Mouse (Mus musculus): ENCODE results near the gene Il10rb.

The Il10rb gene

GRCm38 (mm10) chr16:91450137-91451064 lies 44.4 kb downstream of the Il10rb start:
- DNase-seq (ENCODE audit: low spot score in 2 of 2) = no peak

GRCm38 (mm10) chr16:91451949-91452348 lies 46.0 kb downstream of the Il10rb start:
- DNase-seq (ENCODE audit: low spot score in 2 of 2) = no peak

GRCm38 (mm10) chr16:91452363-91452896 lies 46.5 kb downstream of the Il10rb start:
- DNase-seq (ENCODE audit: low spot score in 2 of 2) = no peak

- DNase-seq (ENCODE audit: low spot score in 2 of 2) = no peak
These were observed 49.9 kb downstream of the Il10rb start for GRCm38 (mm10) chr16:91455868-91456267.

- no peak for DNase-seq (ENCODE audit: low spot score in 2 of 2)
These were observed 52.4 kb downstream of the Il10rb start for GRCm38 (mm10) chr16:91458301-91458746.

- peak; percentile 53 to 58 for DNase-seq (ENCODE audit: low spot score in 2 of 2)
These were observed 53.0 kb downstream of the Il10rb start for GRCm38 (mm10) chr16:91458976-91459375.

GRCm38 (mm10) chr16:91459396-91459795 lies 53.4 kb downstream of the Il10rb start:
- no peak for DNase-seq (ENCODE audit: low spot score in 2 of 2)

- no peak for DNase-seq (ENCODE audit: low spot score in 2 of 2)
These were observed 53.9 kb downstream of the Il10rb start for GRCm38 (mm10) chr16:91459841-91460370.

GRCm38 (mm10) chr16:91461066-91461638 lies 55.2 kb downstream of the Il10rb start:
- no peak for DNase-seq (ENCODE audit: low spot score in 2 of 2)

- DNase-seq (ENCODE audit: low spot score in 2 of 2) = no peak
These were observed 55.8 kb downstream of the Il10rb start for GRCm38 (mm10) chr16:91461773-91462181.

- no peak for DNase-seq (ENCODE audit: low spot score in 2 of 2)
These were observed 56.7 kb downstream of the Il10rb start for GRCm38 (mm10) chr16:91462644-91463043.

GRCm38 (mm10) chr16:91463400-91463799 lies 57.4 kb downstream of the Il10rb start:
- no peak for DNase-seq (ENCODE audit: low spot score in 2 of 2)

- DNase-seq (ENCODE audit: low spot score in 2 of 2) = no peak
These were observed 58.0 kb downstream of the Il10rb start for GRCm38 (mm10) chr16:91463836-91464400.

- peak; percentile 92 to 94 for DNase-seq (ENCODE audit: low spot score in 2 of 2)
These were observed 58.9 kb downstream of the Il10rb start for GRCm38 (mm10) chr16:91464594-91465504.

- DNase-seq (ENCODE audit: low spot score in 2 of 2) = no peak
These were observed 59.7 kb downstream of the Il10rb start for GRCm38 (mm10) chr16:91465505-91466240.

GRCm38 (mm10) chr16:91466566-91466965 lies 60.6 kb downstream of the Il10rb start:
- DNase-seq (ENCODE audit: low spot score in 2 of 2) = peak in 1 of 2 experiments; percentile 51

GRCm38 (mm10) chr16:91470470-91470869 lies 64.5 kb downstream of the Il10rb start:
- no peak for DNase-seq (ENCODE audit: low spot score in 2 of 2)

GRCm38 (mm10) chr16:91471481-91471880 lies 65.5 kb downstream of the Il10rb start:
- no peak for DNase-seq (ENCODE audit: low spot score in 2 of 2)

All from right cerebral cortex, postnatal 10 days (tissue).